Mouse (Mus musculus): ENCODE results near the gene Bri3.

The Bri3 gene

GRCm38 (mm10) chr5:144243901-144244487 is at the start of gene Bri3:
TSS of gene Bri3 (plus strand) at chr5:144244437.
- no peak for DNase-seq (ENCODE audit: low spot score in 2 of 2)

GRCm38 (mm10) chr5:144195567-144195966 is 48.7 kb upstream of the Bri3 start:
- no peak for DNase-seq (ENCODE audit: low spot score in 2 of 2)

- DNase-seq (ENCODE audit: low spot score in 2 of 2), result no peak
Observed at GRCm38 (mm10) chr5:144200616-144201015, 43.6 kb upstream of the Bri3 start.

- DNase-seq (ENCODE audit: low spot score in 2 of 2), result no peak
Observed at GRCm38 (mm10) chr5:144202430-144202829, 41.8 kb upstream of the Bri3 start.

DNA sequence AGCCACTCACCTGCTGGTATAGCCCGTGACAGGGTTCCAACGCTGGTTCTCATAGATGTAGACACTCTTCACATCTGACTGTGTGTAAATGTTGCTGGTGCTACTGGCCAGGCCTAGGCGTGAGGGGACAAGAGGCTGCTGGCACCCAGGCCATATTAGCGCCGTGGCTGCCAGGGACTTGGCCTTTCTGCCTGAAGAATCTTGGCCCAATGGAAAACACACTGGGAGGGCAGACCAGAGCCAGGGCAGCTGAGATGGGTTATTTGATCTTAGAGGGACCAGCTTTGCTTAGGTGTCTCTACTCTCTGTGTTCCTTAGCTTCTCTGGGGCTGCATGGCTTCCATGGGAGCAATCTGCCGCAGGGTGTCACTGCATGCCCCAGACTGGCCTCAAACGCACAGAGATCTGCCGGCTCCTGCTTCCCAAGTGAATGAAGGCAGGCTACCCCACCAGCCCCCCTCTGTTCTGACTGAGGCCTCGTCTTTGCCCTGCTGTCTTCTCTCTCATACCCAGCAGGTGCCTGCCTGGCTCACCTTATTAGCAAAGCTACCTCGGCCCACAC is 40.8 kb upstream of the Bri3 start:
- no peak for DNase-seq (ENCODE audit: low spot score in 2 of 2)

GRCm38 (mm10) chr5:144204303-144204702 is 39.9 kb upstream of the Bri3 start:
- DNase-seq (ENCODE audit: low spot score in 2 of 2), result no peak

GRCm38 (mm10) chr5:144204911-144205310 is 39.3 kb upstream of the Bri3 start:
- no peak for DNase-seq (ENCODE audit: low spot score in 2 of 2)

GRCm38 (mm10) chr5:144206069-144206468 is 38.2 kb upstream of the Bri3 start:
- no peak for DNase-seq (ENCODE audit: low spot score in 2 of 2)

- DNase-seq (ENCODE audit: low spot score in 2 of 2), result peak in 1 of 2 experiments; percentile 51
Observed at GRCm38 (mm10) chr5:144207478-144207877, 36.8 kb upstream of the Bri3 start.

- DNase-seq (ENCODE audit: low spot score in 2 of 2), result peak in 1 of 2 experiments; percentile 75
Observed at GRCm38 (mm10) chr5:144214453-144214852, 29.8 kb upstream of the Bri3 start.

- no peak for DNase-seq (ENCODE audit: low spot score in 2 of 2)
Observed at GRCm38 (mm10) chr5:144215992-144216391, 28.2 kb upstream of the Bri3 start.

GRCm38 (mm10) chr5:144218061-144218460 is 26.2 kb upstream of the Bri3 start:
- no peak for DNase-seq (ENCODE audit: low spot score in 2 of 2)

DNA sequence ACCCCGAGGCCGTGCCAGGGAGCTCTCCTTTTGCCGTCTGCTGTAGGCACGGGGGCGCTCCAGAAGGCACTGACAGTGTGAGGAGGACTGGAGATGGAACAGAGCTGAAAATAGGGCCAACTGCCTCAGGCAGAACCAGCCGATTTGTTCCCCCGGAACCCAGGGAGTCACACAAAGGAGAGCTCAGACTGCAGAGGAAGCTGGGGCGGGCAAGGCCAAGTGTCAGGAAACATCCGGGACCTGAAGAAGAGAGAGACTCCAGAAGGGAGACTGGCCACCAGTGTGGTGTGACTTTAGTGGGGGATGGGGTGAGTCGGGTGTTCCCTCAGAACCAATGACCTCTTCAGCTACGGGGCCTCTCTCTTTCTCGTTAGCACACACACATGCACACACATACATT is 24.9 kb upstream of the Bri3 start:
- DNase-seq (ENCODE audit: low spot score in 2 of 2), result no peak

DNA sequence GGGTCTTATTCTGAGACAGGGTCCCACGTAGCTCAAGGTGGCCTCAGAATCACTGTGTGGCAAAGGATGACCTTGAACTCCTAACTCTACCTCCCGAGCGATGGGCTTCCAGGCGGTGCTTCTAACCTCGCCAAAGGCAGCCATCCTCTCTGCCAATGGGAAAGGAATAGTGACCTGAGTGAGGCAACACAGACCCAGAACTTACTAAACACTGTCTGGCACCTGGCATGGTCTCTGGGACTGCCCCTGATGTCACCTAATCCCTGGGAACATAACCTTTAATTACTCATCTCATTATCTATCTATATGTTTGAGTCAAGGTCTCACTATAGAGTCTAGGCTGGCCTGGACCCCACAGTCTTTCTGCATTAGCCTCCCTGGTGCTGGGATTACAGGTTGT is 24.3 kb upstream of the Bri3 start:
- no peak for DNase-seq (ENCODE audit: low spot score in 2 of 2)

DNA sequence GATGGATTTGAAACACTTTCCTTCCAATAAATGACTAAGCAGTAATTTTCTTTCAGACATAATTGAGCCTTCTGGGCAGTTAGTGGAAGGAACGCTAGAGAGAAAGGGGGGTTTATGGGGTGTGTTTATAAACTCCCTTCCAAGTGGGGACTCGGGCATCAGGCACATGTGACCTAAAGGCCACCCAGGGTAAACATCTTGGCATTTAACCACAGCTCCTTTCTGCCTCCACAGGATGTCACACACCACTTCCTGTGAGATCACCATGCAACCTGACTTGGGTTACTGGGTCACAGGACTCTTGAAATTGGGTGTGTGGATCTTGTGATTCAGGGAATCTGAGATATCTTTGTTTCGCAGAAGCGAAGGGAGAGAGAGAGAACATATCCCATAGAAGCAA is 22.9 kb upstream of the Bri3 start:
- DNase-seq (ENCODE audit: low spot score in 2 of 2), result no peak

DNA sequence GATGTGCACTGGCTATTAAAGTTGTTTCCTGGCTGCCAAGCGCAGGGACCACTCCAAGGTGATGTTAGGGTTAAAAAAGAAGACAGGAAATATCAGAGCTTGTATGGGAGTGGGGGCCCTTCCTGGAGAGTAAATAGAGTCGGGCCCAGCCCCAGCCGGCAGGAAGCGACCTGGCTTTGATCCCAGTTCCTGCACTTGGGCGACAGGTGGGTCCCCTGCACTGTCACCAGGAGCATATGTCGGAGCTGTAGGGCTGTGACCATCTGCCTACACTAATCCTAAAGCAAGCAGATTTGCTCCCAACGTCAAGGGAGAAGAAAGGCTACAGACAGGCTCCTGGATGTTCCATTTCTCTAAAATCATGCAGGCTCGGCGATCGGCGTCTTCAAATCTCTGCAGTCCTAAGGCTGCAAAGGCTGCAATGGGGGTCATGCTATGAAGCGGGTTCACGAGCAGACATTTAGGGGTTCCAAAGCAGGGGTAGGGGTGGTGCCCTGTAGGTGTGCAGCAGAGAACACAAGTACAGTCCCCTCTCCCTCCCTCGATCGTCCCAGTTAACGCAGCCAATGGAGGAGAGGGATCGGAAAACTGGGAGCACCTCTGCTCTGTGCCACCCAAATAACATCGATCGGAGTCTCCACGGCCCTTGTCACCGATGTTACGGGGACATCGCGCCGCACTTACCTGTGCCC is 21.3 kb upstream of the Bri3 start:
- peak in 1 of 2 experiments; percentile 36 for DNase-seq (ENCODE audit: low spot score in 2 of 2)

DNA sequence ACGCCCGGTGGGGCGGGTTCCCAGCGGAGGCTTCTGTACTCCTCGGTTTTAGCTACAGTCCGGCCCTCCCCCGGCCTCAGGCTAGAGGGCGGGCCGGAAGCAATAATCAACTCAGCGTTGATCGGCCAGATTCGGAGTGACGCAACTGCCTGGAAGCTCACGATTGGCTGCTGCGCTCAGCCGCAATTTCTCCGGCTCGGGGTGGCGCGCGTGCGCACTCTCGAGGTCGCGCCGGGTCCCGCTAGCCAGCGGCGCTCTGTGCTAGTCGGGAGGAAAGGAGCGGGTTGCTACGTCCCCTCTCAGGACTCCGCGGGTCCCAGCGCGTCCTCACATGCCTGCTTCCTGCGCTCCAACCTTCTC is 20.8 kb upstream of the Bri3 start, which contains the start of gene Tecpr1:
TSS of gene Tecpr1 (minus strand) at position 113 of the 360 bp plus-strand sequence.
- DNase-seq (ENCODE audit: low spot score in 2 of 2), result peak; percentile 87 to 94

GRCm38 (mm10) chr5:144223899-144224816 is 20.1 kb upstream of the Bri3 start:
- DNase-seq (ENCODE audit: low spot score in 2 of 2), result no peak

- DNase-seq (ENCODE audit: low spot score in 2 of 2), result no peak
Observed at GRCm38 (mm10) chr5:144226220-144226619, 18.0 kb upstream of the Bri3 start.

GRCm38 (mm10) chr5:144230216-144230615 is 14.0 kb upstream of the Bri3 start:
- DNase-seq (ENCODE audit: low spot score in 2 of 2), result no peak

DNA sequence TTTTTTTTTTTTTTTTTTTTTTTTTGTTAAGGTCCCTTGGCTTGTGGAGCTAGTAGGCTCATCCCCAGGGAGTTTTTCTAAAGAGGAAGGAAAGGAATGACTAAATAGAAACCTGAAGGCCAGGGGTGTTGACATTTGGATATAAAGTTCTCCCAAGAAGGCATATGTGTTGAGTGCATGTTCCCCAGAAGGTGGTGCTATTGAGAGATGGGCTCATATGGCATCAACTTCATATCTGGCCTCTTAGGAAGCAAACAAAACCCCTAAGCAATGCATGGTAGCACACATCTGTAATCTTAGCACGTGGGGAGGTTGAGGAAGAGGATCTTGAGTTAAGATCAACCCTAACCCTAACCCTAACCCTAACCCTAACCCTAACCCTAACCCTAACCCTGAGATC is 12.8 kb upstream of the Bri3 start:
- no peak for DNase-seq (ENCODE audit: low spot score in 2 of 2)

- no peak for DNase-seq (ENCODE audit: low spot score in 2 of 2)
Observed at GRCm38 (mm10) chr5:144232531-144232930, 11.7 kb upstream of the Bri3 start.
